9 mouse cellular contexts compared by ENCODE assay signal in the genomic region with DNA sequence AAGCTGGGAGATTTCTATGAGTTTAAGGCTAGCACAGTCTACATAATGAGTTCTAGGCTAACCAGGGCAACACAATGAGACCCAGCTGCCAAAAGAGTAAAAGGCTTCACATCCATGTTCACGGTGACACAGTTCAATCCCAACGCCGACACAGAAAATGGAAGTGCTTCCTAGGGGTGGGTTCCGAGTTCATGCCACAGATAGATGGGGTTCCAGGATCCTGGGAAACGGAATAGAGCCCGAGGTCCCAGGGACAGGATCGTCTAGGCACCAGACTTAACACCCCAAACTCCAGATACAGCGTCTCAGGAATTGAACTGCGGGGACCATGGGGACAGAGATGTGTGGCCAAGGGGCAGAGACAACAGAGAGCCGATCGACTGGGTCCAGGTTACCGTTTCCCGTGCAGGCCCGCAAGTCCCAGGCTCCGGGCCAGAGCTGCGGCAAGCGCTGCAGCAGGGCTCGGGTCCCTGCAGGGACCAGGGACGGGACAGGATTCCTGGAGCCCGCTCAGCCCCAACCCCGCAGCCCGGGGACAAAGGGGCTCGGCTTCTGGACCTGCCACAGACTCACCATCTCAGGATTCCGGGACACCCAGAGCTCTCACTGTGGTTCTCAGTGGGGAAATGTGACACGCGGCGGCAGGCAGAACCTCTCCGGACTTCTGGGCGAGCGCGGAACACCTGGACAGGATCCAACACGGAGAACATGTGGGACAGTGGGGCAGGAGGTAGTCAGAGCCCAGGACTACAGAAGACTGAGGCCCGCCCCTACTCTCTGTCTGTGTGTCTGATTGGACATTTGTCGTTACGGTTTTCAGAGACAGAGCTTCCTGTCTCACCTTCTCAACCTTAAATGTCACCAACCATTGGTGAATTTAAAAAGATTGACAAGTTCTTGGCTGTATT. TPM values are rescaled to one million over a fixed set of nuclear protein-coding genes. Genes with fewer than 3 reads are reported as not detected.
A peak's percentile ranks its signal among the peaks of the same experiment; 100 is the strongest.
DNase-seq lines count a peak whose midpoint lies in the region; ATAC-seq and TF ChIP-seq lines count a peak whose summit lies in the region.
"Had no signal": no experiment of that assay in that cellular context is flagged by ENCODE, and none has a peak within 500 bp of the region (broad histone marks: within the 10 kb centered on the region; RNA-seq: fewer than 3 reads in every experiment).

Zfp599 (minus strand) TSS at position 712 of the 908 bp plus-strand sequence.

- no peak for TF ChIP-seq EP300 in heart, adult 2 months (IDR thresholded peaks at IDR 0.05; ENCODE audit: insufficient read depth, low read depth, low read length)

- ATAC-seq in embryonic facial prominence, embryonic 13.5 days (ENCODE audit: insufficient number of reproducible peaks, insufficient read depth, low FRiP score, low TSS enrichment, low read depth) = peak; percentile 79; the same call in 1 of the 2 replicates
- ATAC-seq in limb, embryonic 11.5 days (ENCODE audit: insufficient number of reproducible peaks, low FRiP score, low TSS enrichment, low read depth) = peak; percentile 92
- peak; percentile 98 for ATAC-seq in midbrain, embryonic 13.5 days
- ATAC-seq: Patski had no signal

- H3K9ac ChIP-seq in embryonic facial prominence, embryonic 13.5 days = peak within 1 kb of the TSS; percentile 87
- peak within 1 kb of the TSS; percentile 28 for H3K9ac ChIP-seq in heart, adult 2 months (ENCODE audit: low read depth, low read length)
- H3K9ac ChIP-seq in limb, embryonic 11.5 days (ENCODE audit: low read length) = peak within 1 kb of the TSS; percentile 87
- peak within 1 kb of the TSS; percentile 84 for H3K9ac ChIP-seq in midbrain, embryonic 13.5 days (replicated peaks)

- 1% methylated on average over 35 of the region's 35 CpGs for WGBS in embryonic facial prominence, embryonic 13.5 days
- 2% methylated on average over 35 of the region's 35 CpGs for WGBS in heart, adult 2 months
- 1% methylated on average over 35 of the region's 35 CpGs for WGBS in kidney, adult 2 months
- 2% methylated on average over 35 of the region's 35 CpGs for WGBS in limb, embryonic 11.5 days
- 1% methylated on average over 35 of the region's 35 CpGs for WGBS in midbrain, embryonic 13.5 days

- H3K27ac ChIP-seq in embryonic facial prominence, embryonic 13.5 days = peak within 1 kb of the TSS; percentile 22; the same call in 1 of the 2 replicates
- no peak within 1 kb of the TSS for H3K27ac ChIP-seq in heart, adult 2 months
- H3K27ac ChIP-seq in kidney, adult 2 months (ENCODE audit: insufficient read depth, low read depth, low read length) = no peak within 1 kb of the TSS
- H3K27ac ChIP-seq in limb, embryonic 11.5 days (replicated peaks; ENCODE audit: low read depth, low read length) = no peak within 1 kb of the TSS
- H3K27ac ChIP-seq in midbrain, embryonic 13.5 days = peak within 1 kb of the TSS; percentile 44; the same call in 1 of the 2 replicates

- no peaks in the 10 kb centered on the region for H3K27me3 ChIP-seq in embryonic facial prominence, embryonic 13.5 days
- no peaks in the 10 kb centered on the region for H3K27me3 ChIP-seq in heart, adult 2 months (ENCODE audit: control insufficient read depth, insufficient read depth, low read length)
- H3K27me3 ChIP-seq in kidney, adult 2 months (replicated peaks; ENCODE audit: control insufficient read depth, insufficient read depth, low read length) = no peaks in the 10 kb centered on the region
- no peaks in the 10 kb centered on the region for H3K27me3 ChIP-seq in limb, embryonic 11.5 days (ENCODE audit: control insufficient read depth, insufficient read depth, low read length)
- H3K27me3 ChIP-seq in midbrain, embryonic 13.5 days = no peaks in the 10 kb centered on the region
- H3K27me3 ChIP-seq: Patski had no signal

- no peaks in the 10 kb centered on the region for H3K4me1 ChIP-seq in embryonic facial prominence, embryonic 13.5 days
- H3K4me1 ChIP-seq in heart, adult 2 months (ENCODE audit: control insufficient read depth, insufficient read depth, low read length) = no peaks in the 10 kb centered on the region
- H3K4me1 ChIP-seq in kidney, adult 2 months (ENCODE audit: control insufficient read depth, insufficient read depth, low read length) = 0 out of 2 replicates have a peak, but pooled peaks cover 3% of the 10 kb centered on the region
- no peaks in the 10 kb centered on the region for H3K4me1 ChIP-seq in limb, embryonic 11.5 days (ENCODE audit: control insufficient read depth, insufficient read depth, low read length)
- no peaks in the 10 kb centered on the region for H3K4me1 ChIP-seq in midbrain, embryonic 13.5 days (replicated peaks)

- peak within 1 kb of the TSS; percentile 77 for H3K4me3 ChIP-seq in embryonic facial prominence, embryonic 13.5 days
- peak within 1 kb of the TSS; percentile 50 for H3K4me3 ChIP-seq in heart, adult 2 months
- peak within 1 kb of the TSS; percentile 60 for H3K4me3 ChIP-seq in kidney, adult 2 months (ENCODE audit: insufficient read depth, low read depth, low read length)
- peak within 1 kb of the TSS; percentile 72 for H3K4me3 ChIP-seq in limb, embryonic 11.5 days (ENCODE audit: low read depth, low read length)
- peak within 1 kb of the TSS; percentile 71 for H3K4me3 ChIP-seq in midbrain, embryonic 13.5 days (replicated peaks)

- TF ChIP-seq CTCF in heart, adult 2 months (IDR thresholded peaks at IDR 0.05) = no peak
- no peak for TF ChIP-seq CTCF in kidney, adult 2 months (conservative IDR thresholded peaks at IDR 0.05; ENCODE audit: insufficient read depth, insufficient read length, low read depth, low read length)

- peak within 1 kb of the TSS; percentile 74 for H3K4me2 ChIP-seq in embryonic facial prominence, embryonic 13.5 days
- H3K4me2 ChIP-seq in limb, embryonic 11.5 days (ENCODE audit: low read depth, severe bottlenecking) = peak within 1 kb of the TSS; percentile 69
- H3K4me2 ChIP-seq in midbrain, embryonic 13.5 days (replicated peaks) = peak within 1 kb of the TSS; percentile 70

- intact Hi-C loops in heart, adult 2 months (cut with DNase I) = no loop called here

- peaks cover 27% of the 10 kb centered on the region for H3K36me3 ChIP-seq in embryonic facial prominence, embryonic 13.5 days
- H3K36me3 ChIP-seq in heart, adult 2 months (ENCODE audit: control insufficient read depth, insufficient read depth, low read length) = no peaks in the 10 kb centered on the region
- H3K36me3 ChIP-seq in kidney, adult 2 months (ENCODE audit: control insufficient read depth, insufficient read depth, low read length) = no peaks in the 10 kb centered on the region
- peaks cover 10% of the 10 kb centered on the region for H3K36me3 ChIP-seq in limb, embryonic 11.5 days (ENCODE audit: control insufficient read depth, insufficient read depth, low read length)
- peaks cover 31% of the 10 kb centered on the region for H3K36me3 ChIP-seq in midbrain, embryonic 13.5 days

- H3K9me3 ChIP-seq in embryonic facial prominence, embryonic 13.5 days = peaks cover 13% of the 10 kb centered on the region
- peaks cover 5% of the 10 kb centered on the region; the same call in 1 of the 2 replicates for H3K9me3 ChIP-seq in limb, embryonic 11.5 days (ENCODE audit: control insufficient read depth, low read length)
- peaks cover 7% of the 10 kb centered on the region; the same call in 1 of the 2 replicates for H3K9me3 ChIP-seq in midbrain, embryonic 13.5 days

- no peak for TF ChIP-seq POLR2A in heart, adult 2 months (IDR thresholded peaks at IDR 0.05; ENCODE audit: insufficient read depth, low read depth, low read length)
- TF ChIP-seq POLR2A in kidney, adult 2 months (IDR thresholded peaks at IDR 0.05; ENCODE audit: low read depth, low read length) = no peak

- DNase-seq in 3T3-L1 (ENCODE audit: low read depth, low spot score) = peak; percentile 96
- DNase-seq in adrenal gland, postnatal 4 days (ENCODE audit: low spot score in 2 of 2) = peak; percentile 18 to 36
- DNase-seq in heart, adult 2 months = peak; percentile 58 to 70
- DNase-seq in kidney, adult 2 months = peak; percentile 74
- DNase-seq in limb, embryonic 11.5 days (ENCODE audit: low spot score) = peak; percentile 77
- DNase-seq in spleen, adult 18-20 months = peak; percentile 47 to 58

- H3K79me2 ChIP-seq in heart, adult 2 months (replicated peaks; ENCODE audit: control insufficient read depth, insufficient read depth, low read length) = no peaks in the 10 kb centered on the region

RNA-seq across cellular contexts. Expression of gene Zfp599, which starts in this region (rescaled TPM):
- total RNA-seq in adrenal gland, postnatal 4 days (2021) = 1 to 10 TPM; 2.2 to 3.2 TPM
- 7.6 and 8.4 TPM in 2 replicates for polyA plus RNA-seq in embryonic facial prominence, embryonic 13.5 days (2015; fragmentation: Nextera tagmentation; extraction: Ambion mirVana)
- under 1 TPM; 0.34 to 0.39 TPM for total RNA-seq in heart, adult 2 months (2021)
- polyA plus RNA-seq in heart, adult 2 months (2012; rRNA removed) = 0.04 and 0.12 TPM in 2 replicates
- polyA plus RNA-seq in kidney, adult 2 months (2012; rRNA removed) = 0.07 and 0.09 TPM in 2 replicates
- 10.8 and 11.2 TPM in 2 replicates for polyA plus RNA-seq in limb, embryonic 11.5 days (2014; fragmentation: Nextera tagmentation; extraction: Ambion mirVana)
- 9.7 and 10.0 TPM in 2 replicates for polyA plus RNA-seq in midbrain, embryonic 13.5 days (2015; fragmentation: Nextera tagmentation; extraction: Ambion mirVana)

Comparison
In these comparisons a context has a peak if more than half of its experiments do, and no peak if none do; other contexts are left out.
1. Peak in DNase-seq, H3K4me3 ChIP-seq and H3K9ac ChIP-seq in heart, adult 2 months; RNA of the gene not detected or under 1 TPM.
2. Peak in DNase-seq and H3K4me3 ChIP-seq in kidney, adult 2 months; RNA of the gene not detected or under 1 TPM.
3. DNase-seq: peak in every context shown above with its lines; median percentile 96 in 3T3-L1; 77 in limb, embryonic 11.5 days; 74 in kidney, adult 2 months; 64 in heart, adult 2 months; 52 in spleen, adult 18-20 months; 27 in adrenal gland, postnatal 4 days.
4. H3K27ac ChIP-seq: peak in embryonic facial prominence, embryonic 13.5 days (single experiment) and midbrain, embryonic 13.5 days (single experiment); none in heart, adult 2 months (single experiment), kidney, adult 2 months (single experiment) and limb, embryonic 11.5 days (single experiment).
5. H3K9ac ChIP-seq: peak in every context shown above with its lines; median percentile 87 in embryonic facial prominence, embryonic 13.5 days; 87 in limb, embryonic 11.5 days; 84 in midbrain, embryonic 13.5 days; 28 in heart, adult 2 months.
6. Peak in every context shown above with its lines, with median percentiles within 50 percentile points of each other: ATAC-seq, H3K4me2 ChIP-seq and H3K4me3 ChIP-seq.